Mouse (Mus musculus): ENCODE results near the gene Rftn2.

Rftn2 gene

GRCm38 (mm10) chr1:55210202-55210965, 16.2 kb downstream of the Rftn2 start:
- DNase-seq: peak; percentile 66 to 78

GRCm38 (mm10) chr1:55208500-55209140, 18.0 kb downstream of the Rftn2 start:
- DNase-seq: peak in 1 of 2 experiments; percentile 25

GRCm38 (mm10) chr1:55207561-55207960, 19.0 kb downstream of the Rftn2 start:
- DNase-seq: no peak

GRCm38 (mm10) chr1:55205808-55206327, 20.7 kb downstream of the Rftn2 start:
- no peak for DNase-seq

- no peak for DNase-seq
Measured at GRCm38 (mm10) chr1:55201850-55202752, 24.5 kb downstream of the Rftn2 start.

GRCm38 (mm10) chr1:55198719-55199118, 27.9 kb downstream of the Rftn2 start:
- no peak for DNase-seq

- peak; percentile 27 to 39 for DNase-seq
Measured at GRCm38 (mm10) chr1:55196327-55197003, 30.1 kb downstream of the Rftn2 start.

- no peak for DNase-seq
Measured at GRCm38 (mm10) chr1:55195021-55195420, 31.6 kb downstream of the Rftn2 start.

- no peak for DNase-seq
Measured at GRCm38 (mm10) chr1:55194064-55194915, 32.3 kb downstream of the Rftn2 start.

- DNase-seq: no peak
Measured at GRCm38 (mm10) chr1:55193316-55193715, 33.3 kb downstream of the Rftn2 start.

- DNase-seq: peak; percentile 19 to 23
Measured at GRCm38 (mm10) chr1:55192824-55193223, 33.8 kb downstream of the Rftn2 start.

GRCm38 (mm10) chr1:55192015-55192414, 34.6 kb downstream of the Rftn2 start:
- no peak for DNase-seq

- DNase-seq: no peak
Measured at GRCm38 (mm10) chr1:55186592-55187210, 39.9 kb downstream of the Rftn2 start.

- DNase-seq: no peak
Measured at GRCm38 (mm10) chr1:55185718-55186117, 40.9 kb downstream of the Rftn2 start.

- no peak for DNase-seq
Measured at GRCm38 (mm10) chr1:55182392-55182791, 44.2 kb downstream of the Rftn2 start.

- no peak for DNase-seq
Measured at GRCm38 (mm10) chr1:55179917-55180566, 46.5 kb downstream of the Rftn2 start.

GRCm38 (mm10) chr1:55174558-55175034, 52.0 kb downstream of the Rftn2 start:
- no peak for DNase-seq

GRCm38 (mm10) chr1:55173720-55174557, 52.6 kb downstream of the Rftn2 start:
- no peak for DNase-seq

Measured in thymus, postnatal 36 days (tissue).